Mouse (Mus musculus): ENCODE data around the gene Smpdl3b.
"Not testable (repeated sequence)": the region's sequence is repeated elsewhere in the genome, so short reads cannot be mapped to it uniquely, and the experiment has no call there.

DNA sequence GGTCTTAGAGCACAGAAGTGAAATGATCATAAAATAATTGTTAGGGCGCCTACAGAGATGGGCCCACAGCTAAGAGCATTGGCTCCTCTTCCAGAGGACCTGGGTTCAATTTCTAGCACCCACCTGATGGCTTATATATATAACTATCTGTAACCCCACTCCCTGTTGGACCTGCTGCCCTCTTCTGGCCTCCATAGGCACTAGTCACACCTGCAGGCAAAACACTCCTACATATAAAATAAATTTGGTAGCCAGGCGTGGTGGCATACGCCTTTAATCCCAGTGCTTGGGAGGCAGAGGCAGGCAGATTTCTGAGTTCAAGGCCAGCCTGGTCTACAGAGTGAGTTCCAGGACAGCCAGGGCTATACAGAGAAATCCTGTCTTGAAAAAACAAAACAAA, 6.1 kb upstream of the Smpdl3b start:
- TF ChIP-seq CTCF, EP300 (IDR thresholded peaks at IDR 0.05; ENCODE audit: low read depth): not testable (repeated sequence)

Measured in heart, postnatal 0 days (tissue).